Comparison of ENCODE assay signal across 8 mouse cellular contexts in the genomic region with DNA sequence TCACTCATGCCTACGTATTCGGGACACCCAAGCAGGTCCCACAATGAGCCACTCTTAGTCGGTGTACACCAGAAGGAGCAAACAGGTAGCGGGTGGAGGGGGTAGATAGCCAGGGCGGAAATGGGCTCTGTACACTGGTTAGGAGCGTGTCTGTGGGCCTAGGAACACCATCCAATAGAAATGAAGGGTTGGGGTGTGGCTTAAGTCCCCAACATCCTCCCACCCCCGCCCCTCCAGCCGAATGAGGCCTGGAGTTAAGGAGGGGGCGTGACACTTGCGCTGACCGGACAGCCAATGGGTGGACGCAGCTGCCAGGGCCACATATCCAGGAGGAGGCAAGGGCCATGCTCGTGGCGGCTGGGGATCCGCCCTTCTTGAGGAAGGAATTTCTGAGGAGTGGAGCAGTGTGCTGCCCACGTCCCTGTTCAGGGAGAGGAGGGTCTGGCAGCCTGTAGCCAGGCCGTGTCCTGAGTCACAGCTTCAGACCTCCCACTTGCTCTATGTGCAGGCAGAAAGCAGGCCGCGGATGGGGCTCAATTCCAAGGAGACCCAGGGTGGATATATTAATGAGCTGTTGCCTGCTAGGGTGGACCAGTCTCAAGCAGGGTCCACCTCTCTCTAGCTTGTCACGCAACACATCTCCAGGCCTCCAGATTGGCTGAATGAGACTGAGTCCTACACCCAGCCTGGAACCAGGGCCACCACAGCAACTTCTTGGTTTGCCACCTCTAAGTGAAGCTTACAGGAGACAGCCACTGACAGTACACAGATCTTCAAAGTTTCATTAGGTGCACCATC. TPM values are rescaled to one million over a fixed set of nuclear protein-coding genes. Genes with fewer than 3 reads are reported as not detected.
DNase-seq lines count a peak whose midpoint lies in the region; ATAC-seq and TF ChIP-seq lines count a peak whose summit lies in the region.

No protein-coding gene starts in this region.

- H3K9me3 ChIP-seq in embryonic facial prominence, embryonic 11.5 days (replicated peaks; ENCODE audit: control insufficient read depth, low read length) = no peaks in the 10 kb centered on the region
- H3K9me3 ChIP-seq in lung, embryonic 15.5 days = no peaks in the 10 kb centered on the region

- TF ChIP-seq POLR2A in kidney, adult 2 months (IDR thresholded peaks at IDR 0.05; ENCODE audit: low read depth, low read length) = no peak

- intact Hi-C loops in left cerebral cortex, postnatal 25 days (cut with DNase I) = no loop called here

- peak overlapping the region; percentile 32 for H3K9ac ChIP-seq in embryonic facial prominence, embryonic 11.5 days (replicated peaks; ENCODE audit: low read length)
- H3K9ac ChIP-seq in lung, embryonic 15.5 days = no peak overlapping the region

- peak overlapping the region; percentile 10; the same call in 1 of the 2 replicates for H3K4me3 ChIP-seq in embryonic facial prominence, embryonic 11.5 days (ENCODE audit: low read depth, low read length)
- H3K4me3 ChIP-seq in kidney, adult 2 months (ENCODE audit: insufficient read depth, low read depth, low read length) = no peak overlapping the region
- peak overlapping the region; percentile 11 for H3K4me3 ChIP-seq in lung, embryonic 15.5 days

- H3K27ac ChIP-seq in embryonic facial prominence, embryonic 11.5 days (replicated peaks; ENCODE audit: low read depth, low read length) = no peak overlapping the region
- H3K27ac ChIP-seq in kidney, adult 2 months (ENCODE audit: insufficient read depth, low read depth, low read length) = no peak overlapping the region
- H3K27ac ChIP-seq in lung, embryonic 15.5 days = peak overlapping the region; percentile 88

- peak overlapping the region; percentile 42 for H3K4me2 ChIP-seq in embryonic facial prominence, embryonic 11.5 days (ENCODE audit: low read depth, low read length)
- H3K4me2 ChIP-seq in lung, embryonic 15.5 days = peak overlapping the region; percentile 52

- TF ChIP-seq CTCF in kidney, adult 2 months (conservative IDR thresholded peaks at IDR 0.05; ENCODE audit: insufficient read depth, insufficient read length, low read depth, low read length) = no peak

- no peaks in the 10 kb centered on the region for H3K36me3 ChIP-seq in embryonic facial prominence, embryonic 11.5 days (replicated peaks; ENCODE audit: control insufficient read depth, insufficient read depth, low read depth, low read length)
- no peaks in the 10 kb centered on the region for H3K36me3 ChIP-seq in kidney, adult 2 months (ENCODE audit: control insufficient read depth, insufficient read depth, low read length)
- H3K36me3 ChIP-seq in lung, embryonic 15.5 days = no peaks in the 10 kb centered on the region

- ATAC-seq in embryonic facial prominence, embryonic 11.5 days (replicated peaks; ENCODE audit: insufficient number of reproducible peaks, low FRiP score, low TSS enrichment, low read depth) = peak; percentile 90
- peak; percentile 94 for ATAC-seq in lung, embryonic 15.5 days (ENCODE audit: borderline replicate concordance, extremely low read depth, low FRiP score, low TSS enrichment)

- DNase-seq in adrenal gland, postnatal 25 days = peak; percentile 33
- peak; percentile 89 for DNase-seq in embryonic facial prominence, embryonic 11.5 days (ENCODE audit: low spot score)
- peak; percentile 70 for DNase-seq in heart, adult 8-10 months (ENCODE audit: low spot score)
- DNase-seq in kidney, adult 2 months = peak; percentile 57
- DNase-seq in ovary, postnatal 36 days (ENCODE audit: low spot score) = peak; percentile 68
- no peak for DNase-seq in frontal cortex, postnatal 25 days (ENCODE audit: low spot score in 2 of 2)
- no peak for DNase-seq in left cerebral cortex, postnatal 25 days (ENCODE audit: low spot score in 2 of 2)

- WGBS in embryonic facial prominence, embryonic 11.5 days = 4% methylated on average over 20 of the region's 20 CpGs
- WGBS in kidney, adult 2 months = 24% methylated on average over 20 of the region's 20 CpGs
- 3% methylated on average over 20 of the region's 20 CpGs for WGBS in lung, embryonic 15.5 days

- H3K4me1 ChIP-seq in embryonic facial prominence, embryonic 11.5 days (ENCODE audit: control insufficient read depth, insufficient read depth, low read length) = no peaks in the 10 kb centered on the region
- H3K4me1 ChIP-seq in kidney, adult 2 months (ENCODE audit: control insufficient read depth, insufficient read depth, low read length) = no peaks in the 10 kb centered on the region
- H3K4me1 ChIP-seq in lung, embryonic 15.5 days = peaks cover 26% of the 10 kb centered on the region

- no peaks in the 10 kb centered on the region for H3K27me3 ChIP-seq in embryonic facial prominence, embryonic 11.5 days (ENCODE audit: control insufficient read depth, insufficient read depth, low read length)
- H3K27me3 ChIP-seq in kidney, adult 2 months (replicated peaks; ENCODE audit: control insufficient read depth, insufficient read depth, low read length) = no peaks in the 10 kb centered on the region
- no peaks in the 10 kb centered on the region for H3K27me3 ChIP-seq in lung, embryonic 15.5 days

RNA-seq across cellular contexts. Expression of gene Mrgprf, which starts 2.1 kb away (rescaled TPM):
- total RNA-seq in adrenal gland, postnatal 25 days (2021) = 1.0 and 1.3 TPM in 2 replicates
- polyA plus RNA-seq in embryonic facial prominence, embryonic 11.5 days (2014; fragmentation: Nextera tagmentation; extraction: Ambion mirVana) = 0.10 and 0.20 TPM in 2 replicates
- 1 to 10 TPM; 1.7 to 2.9 (median 2.5) TPM for total RNA-seq in heart, adult 8-10 months (2022)
- polyA plus RNA-seq in kidney, adult 2 months (2012; rRNA removed) = 6.5 and 8.9 TPM in 2 replicates
- 2.1 TPM in 2 replicates for polyA plus RNA-seq in lung, embryonic 15.5 days (2015; fragmentation: Nextera tagmentation; extraction: Ambion mirVana)
- total RNA-seq in left cerebral cortex, postnatal 25 days (2021) = 1 to 10 TPM; 1.6 to 2.3 TPM

RNA-seq across cellular contexts. Expression of gene Mrgprd, which starts 11.9 kb away (rescaled TPM):
- total RNA-seq in adrenal gland, postnatal 25 days (2021) = not detected in 2 replicates
- polyA plus RNA-seq in embryonic facial prominence, embryonic 11.5 days (2014; fragmentation: Nextera tagmentation; extraction: Ambion mirVana) = not detected in 2 replicates
- not detected for total RNA-seq in heart, adult 8-10 months (2022)
- polyA plus RNA-seq in kidney, adult 2 months (2012; rRNA removed) = not detected in 2 replicates
- not detected in 2 replicates for polyA plus RNA-seq in lung, embryonic 15.5 days (2015; fragmentation: Nextera tagmentation; extraction: Ambion mirVana)
- total RNA-seq in left cerebral cortex, postnatal 25 days (2021) = not detected

RNA-seq across cellular contexts. Expression of gene Tpcn2, which starts 18.9 kb away (rescaled TPM):
- 13.7 and 18.8 TPM in 2 replicates for total RNA-seq in adrenal gland, postnatal 25 days (2021)
- polyA plus RNA-seq in embryonic facial prominence, embryonic 11.5 days (2014; fragmentation: Nextera tagmentation; extraction: Ambion mirVana) = 2.2 and 4.0 TPM in 2 replicates
- total RNA-seq in heart, adult 8-10 months (2022) = 1 to 10 TPM; 1.7 to 4.7 (median 2.5) TPM
- 9.5 and 11.7 TPM in 2 replicates for polyA plus RNA-seq in kidney, adult 2 months (2012; rRNA removed)
- 10.0 and 10.9 TPM in 2 replicates for polyA plus RNA-seq in lung, embryonic 15.5 days (2015; fragmentation: Nextera tagmentation; extraction: Ambion mirVana)
- total RNA-seq in left cerebral cortex, postnatal 25 days (2021) = 1 to 10 TPM; 4.7 to 4.8 TPM

Comparison
In these comparisons a context has a peak if more than half of its experiments do, and no peak if none do; other contexts are left out.
1. DNase-seq: peak in adrenal gland, postnatal 25 days (single experiment), embryonic facial prominence, embryonic 11.5 days (single experiment), heart, adult 8-10 months (single experiment), kidney, adult 2 months (single experiment) and ovary, postnatal 36 days (single experiment); none in frontal cortex, postnatal 25 days (0 of 2) and left cerebral cortex, postnatal 25 days (0 of 2).